Mouse (Mus musculus) liver, postnatal 0 days (tissue): ENCODE results near the gene 4632433K11Rik.

Source experiments
- CTCF ChIP-seq: sonication (generic); IDR thresholded peaks from 2 replicates; pipeline ENCODE4 v1.5.1; 2016; ENCODE audit warnings: antibody characterized with exemption, low read depth
- EP300 ChIP-seq: IDR thresholded peaks from 2 replicates; pipeline ENCODE4 v1.6.1; 2016; ENCODE audit warnings: antibody characterized with exemption, low read depth, mild to moderate bottlenecking

GRCm38 (mm10) chr7:5062360-5063001 is 28.6 kb downstream of the 4632433K11Rik start:
- no peak for TF ChIP-seq CTCF
- TF ChIP-seq EP300, result peak; percentile 44; the same call in 1 of the 2 replicates
